Mouse (Mus musculus): ENCODE results near the gene Tm4sf1. TPM values are rescaled to one million over a fixed set of nuclear protein-coding genes. Genes with fewer than 3 reads are reported as not detected.

Tm4sf1 gene
- polyA plus RNA-seq, 1 experiment from 2014 or later, result 126 TPM

DNA sequence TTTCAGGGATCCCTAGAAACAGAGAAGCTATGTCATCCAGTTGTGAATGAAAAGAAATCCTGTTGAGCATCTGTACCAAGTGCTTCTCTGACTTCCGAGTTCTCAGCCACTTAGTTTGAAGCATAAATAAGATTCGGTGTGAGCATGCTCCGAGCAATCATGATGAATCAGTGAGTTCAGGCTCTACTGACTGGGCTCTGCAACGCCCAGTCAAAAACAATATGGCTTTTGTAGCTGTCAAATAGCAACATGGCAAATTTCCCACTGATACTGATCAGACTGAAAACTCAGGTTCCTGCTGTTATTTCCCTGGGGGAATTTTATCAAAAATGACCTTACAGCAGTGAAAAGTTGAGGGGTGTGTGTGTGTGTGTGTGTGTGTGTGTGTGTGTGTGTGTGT is 2.3 kb upstream of the Tm4sf1 start:
- ATAC-seq (peak; percentile 37), DNase-seq (ENCODE audit: low read depth, low spot score) (no peak)
- TF ChIP-seq CTCF (IDR thresholded peaks at IDR 0.05), result no peak
- in situ Hi-C loops (cut with MboI; ENCODE audit: low pct_unique_long_range_greater_than_20kb), result no loop called here
- ChIA-PET POLR2A (interaction anchor here (0.7 to 3.0 kb wide), 3 partner anchors 9 to 49 kb away, joined by 3 to 13 read pairs (median 4); no protein-coding TSS in a partner anchor), CTCF (interaction anchor here (0.7 to 3.0 kb wide), 9 partner anchors 10 to 154 kb away, joined by 3 to 19 read pairs (median 4); no protein-coding TSS in a partner anchor)
- no peaks in the 10 kb centered on the region for H3K27me3 ChIP-seq

DNA sequence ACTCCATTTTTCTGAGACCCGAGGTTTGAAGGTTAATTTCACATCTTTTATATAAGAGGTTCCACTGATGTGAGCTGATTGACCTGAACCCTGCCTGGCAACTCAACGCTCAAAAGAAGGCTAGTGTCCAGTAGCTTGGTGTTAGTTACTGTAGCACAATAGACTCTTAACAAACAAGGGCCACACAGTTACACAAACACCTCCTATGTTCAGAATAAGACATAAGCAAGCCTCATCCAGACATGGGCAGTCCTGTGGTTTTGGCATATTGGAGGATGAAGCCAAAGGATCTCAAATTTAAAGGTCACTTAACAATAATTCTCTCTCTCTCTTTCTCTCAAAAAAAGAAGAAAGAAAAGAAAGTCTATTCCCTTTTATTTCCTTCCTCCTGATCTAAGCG is 1.7 kb upstream of the Tm4sf1 start:
- DNase-seq (ENCODE audit: low read depth, low spot score), result no peak
- CTCF ChIA-PET, result interaction anchor here (1.3 to 3.0 kb wide), 7 partner anchors 9 to 155 kb away, joined by 3 to 19 read pairs (median 4); no protein-coding TSS in a partner anchor
- in situ Hi-C loops (cut with MboI; ENCODE audit: low pct_unique_long_range_greater_than_20kb), result no loop called here

DNA sequence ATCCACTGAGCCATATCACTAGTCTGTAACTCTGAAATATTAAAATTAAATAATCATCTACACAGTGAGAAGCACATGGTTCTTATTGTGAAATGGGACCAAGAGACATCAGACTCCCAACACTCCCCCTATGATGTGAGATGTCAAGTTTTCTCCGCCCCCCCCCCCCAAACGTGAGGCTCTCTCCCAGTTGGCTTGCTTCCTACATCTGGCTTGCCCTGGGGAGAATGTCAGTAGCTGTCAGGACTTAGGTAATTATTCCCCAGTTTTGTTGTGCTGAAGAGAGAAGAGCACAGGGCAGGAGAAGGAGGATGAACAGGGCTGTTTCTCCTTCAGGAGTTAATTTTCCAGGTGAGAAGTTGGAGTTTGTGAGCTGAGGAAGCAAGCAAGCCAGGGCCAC is 1.1 kb upstream of the Tm4sf1 start:
- DNase-seq (ENCODE audit: low read depth, low spot score) (no peak), ATAC-seq (no peak)
- no peaks in the 10 kb centered on the region for H3K27me3 ChIP-seq
- CTCF ChIA-PET, result interaction anchor here (1.4 to 3.0 kb wide), 3 partner anchors 8 to 155 kb away, joined by 4 to 19 read pairs (median 5); no protein-coding TSS in a partner anchor
- POLR2A ChIA-PET, result interaction anchor here (1.0 to 3.0 kb wide), 2 partner anchors 8 to 12 kb away, joined by 3 to 13 read pairs; no protein-coding TSS in a partner anchor
- in situ Hi-C loops (cut with MboI; ENCODE audit: low pct_unique_long_range_greater_than_20kb), result no loop called here
- TF ChIP-seq CTCF (IDR thresholded peaks at IDR 0.05), result no peak

More for the DNA sequence above, 1.7 kb upstream of the Tm4sf1 start:
- ATAC-seq, result no peak
- TF ChIP-seq CTCF (IDR thresholded peaks at IDR 0.05), result no peak
- no peaks in the 10 kb centered on the region for H3K27me3 ChIP-seq
- POLR2A ChIA-PET, result interaction anchor here (0.7 to 3.0 kb wide), 3 partner anchors 9 to 50 kb away, joined by 3 to 13 read pairs (median 4); no protein-coding TSS in a partner anchor

DNA sequence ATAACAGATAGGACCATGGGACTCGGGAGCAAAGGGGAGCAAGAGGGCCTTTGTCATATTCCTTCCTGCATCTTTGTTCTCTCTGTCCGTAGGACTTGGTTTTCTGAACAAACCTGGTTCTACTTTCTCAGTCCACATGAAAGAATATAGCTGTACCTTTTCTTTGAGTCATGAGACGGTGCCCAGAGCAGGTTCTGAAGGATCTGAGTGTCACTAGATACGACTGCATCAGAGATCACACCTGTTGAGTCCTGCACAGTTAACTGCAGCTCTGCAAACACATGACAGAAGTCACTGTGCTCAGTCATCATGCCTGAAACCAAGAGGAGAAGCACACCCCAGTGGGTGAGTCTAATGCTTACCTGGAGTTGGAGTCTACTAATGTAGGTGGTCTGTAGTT is 422 bp downstream of the Tm4sf1 start:
- in situ Hi-C loops (cut with MboI; ENCODE audit: low pct_unique_long_range_greater_than_20kb), result no loop called here
- ATAC-seq (no peak), DNase-seq (ENCODE audit: low read depth, low spot score) (no peak)
- TF ChIP-seq CTCF (IDR thresholded peaks at IDR 0.05), result no peak
- H3K27me3 ChIP-seq, result no peaks in the 10 kb centered on the region
- POLR2A ChIA-PET, result interaction anchor here (0.6 kb wide), 1 partner anchor 49 kb away, joined by 3 read pairs; no protein-coding TSS in a partner anchor
- CTCF ChIA-PET, result interaction anchor here (0.8 to 2.2 kb wide), 5 partner anchors 9 to 858 kb away, joined by 3 to 5 read pairs (median 3); no protein-coding TSS in a partner anchor

DNA sequence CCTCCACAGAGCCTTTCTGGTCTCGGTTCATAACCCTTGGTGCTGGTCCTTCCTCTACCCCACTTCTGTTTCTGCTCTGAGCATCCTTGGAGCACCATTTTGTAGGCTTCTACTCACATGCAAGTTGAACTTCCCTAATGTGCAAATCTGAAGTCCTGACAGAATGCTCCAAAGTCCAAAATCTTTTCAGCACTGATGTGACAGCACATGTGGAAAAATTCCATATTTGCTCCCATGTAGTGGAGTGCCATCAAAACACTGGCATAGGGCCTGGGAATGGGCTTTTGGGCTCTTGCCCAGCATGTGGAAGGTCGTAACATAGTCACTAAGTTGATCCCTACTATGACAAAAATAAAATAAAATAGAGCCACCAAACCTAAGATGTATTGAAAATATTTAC is 3.8 kb downstream of the Tm4sf1 start:
- CTCF ChIA-PET, result interaction anchor here (1.1 to 1.3 kb wide), 3 partner anchors 9 to 42 kb away, joined by 3 read pairs; no protein-coding TSS in a partner anchor
- in situ Hi-C loops (cut with MboI; ENCODE audit: low pct_unique_long_range_greater_than_20kb), result loop anchor here (10.0 kb wide), 1 partner anchor 327 kb away; no protein-coding TSS in a partner anchor
- TF ChIP-seq CTCF (IDR thresholded peaks at IDR 0.05), result no peak
- no peaks in the 10 kb centered on the region for H3K27me3 ChIP-seq
- ATAC-seq (no peak), DNase-seq (ENCODE audit: low read depth, low spot score) (no peak)
- POLR2A ChIA-PET, result no interaction called here

DNA sequence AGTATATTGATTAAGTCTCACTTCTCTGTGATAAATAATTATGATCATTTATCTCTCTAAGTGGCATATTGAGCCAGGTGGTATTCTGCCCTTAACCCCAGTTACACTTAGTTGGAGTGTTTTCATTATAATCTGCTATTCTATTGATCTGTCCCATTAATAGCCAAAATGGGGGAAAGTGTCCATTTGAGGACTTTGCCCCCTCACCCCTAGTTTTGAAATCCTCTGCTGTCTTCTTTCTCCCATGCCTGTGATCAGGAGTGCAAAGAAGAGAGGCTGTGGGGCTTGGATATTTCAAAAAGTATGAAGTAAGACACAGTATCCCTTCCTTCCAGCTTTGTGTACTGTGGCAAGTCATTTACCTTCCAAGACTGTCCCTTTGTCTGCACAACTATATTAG is 5.2 kb downstream of the Tm4sf1 start:
- ChIA-PET POLR2A (interaction anchor here (0.8 kb wide), 1 partner anchor 276 kb away, joined by 4 read pairs; no protein-coding TSS in a partner anchor), CTCF (interaction anchor here (0.9 to 1.1 kb wide), 2 partner anchors 27 to 140 kb away, joined by 3 read pairs; no protein-coding TSS in a partner anchor)
- ATAC-seq, result no peak
- in situ Hi-C loops (cut with MboI; ENCODE audit: low pct_unique_long_range_greater_than_20kb), result loop anchor here (10.0 kb wide), 1 partner anchor 328 kb away; no protein-coding TSS in a partner anchor
- DNase-seq (ENCODE audit: low read depth, low spot score), result no peak
- no peaks in the 10 kb centered on the region for H3K27me3 ChIP-seq
- TF ChIP-seq CTCF (IDR thresholded peaks at IDR 0.05), result no peak

DNA sequence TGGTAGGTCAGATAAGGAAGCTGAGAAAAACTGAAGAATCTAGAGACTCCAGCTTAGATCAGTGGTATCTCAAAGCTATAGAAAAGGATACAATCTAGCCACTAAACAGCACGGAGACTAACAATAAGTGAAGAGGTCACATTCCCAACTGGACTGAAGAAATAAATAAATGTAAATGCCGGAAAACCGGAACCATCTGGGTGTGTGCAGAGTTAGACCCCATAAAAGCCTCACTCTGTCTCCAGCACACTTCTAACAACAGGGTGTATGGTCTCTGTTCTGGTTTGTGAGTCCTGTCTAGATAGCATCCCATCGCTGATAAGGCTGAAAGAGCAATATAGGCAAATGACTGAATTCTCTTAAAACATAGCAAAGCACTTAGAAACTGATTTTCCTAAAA is 6.2 kb downstream of the Tm4sf1 start:
- ChIA-PET CTCF (interaction anchor here (0.6 to 3.2 kb wide), 12 partner anchors 9 to 145 kb away, joined by 3 to 19 read pairs (median 4); no protein-coding TSS in a partner anchor), POLR2A (interaction anchor here (0.9 to 3.0 kb wide), 2 partner anchors 8 to 115 kb away, joined by 3 to 13 read pairs; no protein-coding TSS in a partner anchor)
- in situ Hi-C loops (cut with MboI; ENCODE audit: low pct_unique_long_range_greater_than_20kb), result loop anchor here (10.0 kb wide), 1 partner anchor 329 kb away; no protein-coding TSS in a partner anchor
- H3K27me3 ChIP-seq, result no peaks in the 10 kb centered on the region
- ATAC-seq (no peak), DNase-seq (ENCODE audit: low read depth, low spot score) (no peak)
- no peak for TF ChIP-seq CTCF (IDR thresholded peaks at IDR 0.05)

DNA sequence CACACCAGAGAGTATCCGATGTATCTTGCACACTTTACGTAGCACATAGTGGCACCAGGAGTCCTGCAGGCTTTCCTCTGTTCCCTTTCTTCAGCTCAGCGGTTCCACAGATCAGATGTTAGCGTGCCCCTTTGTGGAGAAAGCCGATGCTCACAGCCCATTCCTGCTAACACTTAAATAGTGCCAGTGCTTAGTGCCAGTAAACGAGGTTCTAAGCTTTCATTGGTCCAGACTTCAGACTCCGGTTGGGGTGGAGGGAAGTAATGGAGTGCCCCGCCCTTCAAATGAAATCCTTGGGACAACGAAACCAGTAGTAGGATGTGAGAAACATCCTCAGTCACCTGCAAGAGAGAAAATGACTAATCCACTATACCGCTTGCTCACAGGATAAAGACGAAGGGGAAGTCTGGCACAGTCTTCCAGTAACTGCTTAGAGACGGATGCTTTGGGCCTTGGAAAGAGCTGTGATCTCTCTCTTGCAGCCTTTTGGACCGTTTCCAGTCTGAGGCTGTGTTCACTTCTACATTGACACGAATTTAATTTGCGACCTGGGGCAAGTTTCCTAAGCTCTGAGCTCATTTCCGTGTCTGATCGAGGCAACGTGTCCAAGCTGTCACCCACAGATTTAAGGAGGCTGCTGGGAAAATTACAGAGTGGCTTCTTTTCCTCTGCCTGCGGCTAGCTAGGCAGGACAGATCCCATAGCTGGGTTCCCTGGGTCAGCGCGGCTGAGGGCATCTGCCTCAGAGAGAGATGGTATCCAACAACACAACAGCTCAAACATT is 6.9 kb downstream of the Tm4sf1 start:
- POLR2A ChIA-PET, result interaction anchor here (0.6 to 3.0 kb wide), 3 partner anchors 9 to 116 kb away, joined by 3 to 13 read pairs (median 4); no protein-coding TSS in a partner anchor

DNA sequence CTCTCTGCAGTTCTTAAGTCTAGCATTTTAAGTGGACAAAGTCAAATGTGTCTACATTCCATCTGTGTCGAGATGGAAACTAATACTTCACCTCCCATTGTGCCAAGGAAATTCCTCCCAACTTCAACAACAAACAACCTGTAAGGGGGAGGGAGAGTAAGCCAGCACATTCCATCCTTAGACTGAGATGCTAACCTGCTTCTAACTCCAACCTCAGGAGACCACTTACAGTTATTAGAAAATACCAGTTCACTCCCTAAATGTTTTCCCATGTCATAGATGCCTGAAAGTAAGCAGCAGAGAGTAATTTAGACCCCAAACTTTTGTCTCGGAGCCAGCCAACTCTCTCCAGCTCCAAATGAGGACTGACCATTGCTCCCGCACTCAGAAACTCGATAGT is 7.9 kb downstream of the Tm4sf1 start:
- in situ Hi-C loops (cut with MboI; ENCODE audit: low pct_unique_long_range_greater_than_20kb), result loop anchor here (10.0 kb wide), 1 partner anchor 331 kb away; no protein-coding TSS in a partner anchor

More for the DNA sequence above, 6.9 kb downstream of the Tm4sf1 start:
- no peak for TF ChIP-seq CTCF (IDR thresholded peaks at IDR 0.05)
- in situ Hi-C loops (cut with MboI; ENCODE audit: low pct_unique_long_range_greater_than_20kb), result loop anchor here (10.0 kb wide), 1 partner anchor 330 kb away; no protein-coding TSS in a partner anchor
- ATAC-seq (peak; percentile 92), DNase-seq (ENCODE audit: low read depth, low spot score) (peak; percentile 96)
- H3K27me3 ChIP-seq, result no peaks in the 10 kb centered on the region
- CTCF ChIA-PET, result interaction anchor here (0.6 to 3.2 kb wide), 12 partner anchors 10 to 146 kb away, joined by 3 to 19 read pairs (median 4); no protein-coding TSS in a partner anchor

DNA sequence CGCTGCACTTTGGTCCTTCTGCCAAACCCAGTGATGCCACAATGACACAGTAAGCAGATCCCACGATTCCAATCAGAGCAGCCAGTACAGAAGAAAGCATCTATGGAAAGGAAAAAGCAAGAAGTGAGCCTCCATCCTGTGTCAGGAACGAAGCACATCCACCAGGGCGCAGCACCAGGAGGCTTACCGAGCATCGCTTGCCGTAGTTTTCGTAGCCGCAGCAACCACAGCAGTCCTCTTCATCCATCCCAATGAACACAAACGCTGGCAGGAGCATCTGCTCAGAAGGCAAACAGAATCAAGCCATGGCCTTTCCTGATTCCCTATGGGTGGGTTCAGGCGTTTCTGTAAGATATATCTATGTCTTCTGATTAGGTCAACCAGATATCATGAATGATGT is 9.0 kb downstream of the Tm4sf1 start:
- ChIA-PET CTCF (interaction anchor here (3.2 kb wide), 1 partner anchor 12 kb away, joined by 19 read pairs; no protein-coding TSS in a partner anchor), POLR2A (no interaction called here)
- H3K27me3 ChIP-seq, result no peaks in the 10 kb centered on the region
- ATAC-seq (no peak), DNase-seq (ENCODE audit: low read depth, low spot score) (no peak)
- peak; percentile 19 for TF ChIP-seq CTCF (IDR thresholded peaks at IDR 0.05)
- in situ Hi-C loops (cut with MboI; ENCODE audit: low pct_unique_long_range_greater_than_20kb), result loop anchor here (10.0 kb wide), 1 partner anchor 332 kb away; no protein-coding TSS in a partner anchor

More for the DNA sequence above, 7.9 kb downstream of the Tm4sf1 start:
- no peak for DNase-seq (ENCODE audit: low read depth, low spot score)
- CTCF ChIA-PET, result interaction anchor here (1.5 to 3.2 kb wide), 6 partner anchors 11 to 147 kb away, joined by 4 to 19 read pairs (median 6); no protein-coding TSS in a partner anchor
- H3K27me3 ChIP-seq, result no peaks in the 10 kb centered on the region
- POLR2A ChIA-PET, result interaction anchor here (0.6 to 3.0 kb wide), 2 partner anchors 10 to 28 kb away, joined by 4 to 13 read pairs; no protein-coding TSS in a partner anchor
- ATAC-seq, result no peak
- TF ChIP-seq CTCF (IDR thresholded peaks at IDR 0.05), result no peak

All from Patski (cell line).